Mouse (Mus musculus) B cell, adult 2 months (primary cell): ENCODE measurements at regions not wholly inside any gene's neighbourhood (a gene's known extent, or its start where the extent isn't known, plus 50 kb on each side); places are given as distances from the start of the nearest gene placed in this dataset.

ENCODE experiments used
- DNase-seq, 2 experiments: peaks; one replicate each; pipeline ENCODE4 v3.0.0; 2022

- peak in 1 of 2 experiments; percentile 16 for DNase-seq
Observed at GRCm38 (mm10) chr6:67113686-67114278, 76.5 kb upstream of the Gadd45a start.

GRCm38 (mm10) chr6:67113261-67113660 is 76.0 kb upstream of the Gadd45a start:
- no peak for DNase-seq

GRCm38 (mm10) chr6:67112311-67112710 is 75.1 kb upstream of the Gadd45a start:
- DNase-seq = no peak

- DNase-seq = no peak
Observed at GRCm38 (mm10) chr6:67111581-67111980, 74.3 kb upstream of the Gadd45a start.

- no peak for DNase-seq
Observed at GRCm38 (mm10) chr6:67110391-67110790, 73.1 kb upstream of the Gadd45a start.

GRCm38 (mm10) chr6:67109774-67110173 is 72.5 kb upstream of the Gadd45a start:
- DNase-seq = no peak

GRCm38 (mm10) chr6:67107517-67107916 is 70.3 kb upstream of the Gadd45a start:
- no peak for DNase-seq

- no peak for DNase-seq
Observed at GRCm38 (mm10) chr6:67106493-67106892, 69.2 kb upstream of the Gadd45a start.

- no peak for DNase-seq
Observed at GRCm38 (mm10) chr6:67105386-67105785, 68.1 kb upstream of the Gadd45a start.

GRCm38 (mm10) chr6:67104205-67104604 is 66.9 kb upstream of the Gadd45a start:
- DNase-seq = no peak

GRCm38 (mm10) chr6:67102541-67103134 is 65.4 kb upstream of the Gadd45a start:
- no peak for DNase-seq

GRCm38 (mm10) chr6:67102014-67102413 is 64.8 kb upstream of the Gadd45a start:
- DNase-seq = no peak

- DNase-seq = no peak
Observed at GRCm38 (mm10) chr6:67094426-67094825, 57.2 kb upstream of the Gadd45a start.

- DNase-seq = no peak
Observed at GRCm38 (mm10) chr6:67093128-67093527, 55.9 kb upstream of the Gadd45a start.

GRCm38 (mm10) chr6:67090150-67090549 is 52.9 kb upstream of the Gadd45a start:
- no peak for DNase-seq

- DNase-seq = no peak
Observed at GRCm38 (mm10) chr6:67089530-67090140, 52.4 kb upstream of the Gadd45a start.

- DNase-seq = no peak
Observed at GRCm38 (mm10) chr6:67088741-67089455, 51.6 kb upstream of the Gadd45a start.

- no peak for DNase-seq
Observed at GRCm38 (mm10) chr6:67087837-67088440, 50.7 kb upstream of the Gadd45a start.

GRCm38 (mm10) chr6:67087393-67087792 is 50.1 kb upstream of the Gadd45a start:
- no peak for DNase-seq
